Mouse (Mus musculus): ENCODE measurements around the gene Bmp7.

- TF ChIP-seq POLR2A (IDR thresholded peaks at IDR 0.05; ENCODE audit: insufficient read depth, low read length) (no peak), CTCF (IDR thresholded peaks at IDR 0.05; ENCODE audit: low read depth, low read length) (no peak)
These were observed 660 bp upstream of the Bmp7 start for GRCm38 (mm10) chr2:172940799-172941163.

Data from ES-Bruce4 (cell line).